Mouse (Mus musculus) frontal cortex, adult 2 months (tissue): ENCODE data around the gene Mymk. TPM values are rescaled to one million over a fixed set of nuclear protein-coding genes. Genes with fewer than 3 reads are reported as not detected.

Experiments
- DNase-seq, 2 experiments: peaks; one replicate each; pipeline ENCODE4 v3.0.0; 2022; ENCODE audit warnings: low spot score in 1 of 2; ENCODE audit errors: extremely low spot score in 1 of 2
- polyA plus RNA-seq: library from polyadenylated mRNA; depleted of rRNA; stranded (reverse); fragments of >200 nt; gene quantifications from 2 replicates; pipeline ENCODE4 v1.2.3, GENCODE M21; 2012; rRNA removed

The Mymk gene
- polyA plus RNA-seq, 1 experiment = 0.74 TPM

GRCm38 (mm10) chr2:27039286-27039685 is 32.7 kb downstream of the Mymk start:
- no peak for DNase-seq

- peak in 1 of 2 experiments; percentile 87 for DNase-seq
These were observed 33.4 kb downstream of the Mymk start for GRCm38 (mm10) chr2:27038596-27038995.

GRCm38 (mm10) chr2:27037008-27037407 is 35.0 kb downstream of the Mymk start:
- no peak for DNase-seq

- DNase-seq = no peak
These were observed 36.0 kb downstream of the Mymk start for GRCm38 (mm10) chr2:27036003-27036402.

GRCm38 (mm10) chr2:27032361-27032760 is 39.6 kb downstream of the Mymk start:
- no peak for DNase-seq

GRCm38 (mm10) chr2:27028437-27029015 is 43.5 kb downstream of the Mymk start:
- no peak for DNase-seq

- peak; percentile 83 to 93 for DNase-seq
These were observed 44.2 kb downstream of the Mymk start, which contains the start of gene Slc2a6 for GRCm38 (mm10) chr2:27027618-27028436. Slc2a6 (minus strand) TSS chr2:27027998.

- no peak for DNase-seq
These were observed 44.9 kb downstream of the Mymk start for GRCm38 (mm10) chr2:27026857-27027617.

GRCm38 (mm10) chr2:27026332-27026731 is 45.6 kb downstream of the Mymk start:
- DNase-seq = no peak

GRCm38 (mm10) chr2:27025545-27025944 is 46.4 kb downstream of the Mymk start:
- DNase-seq = no peak

GRCm38 (mm10) chr2:27024136-27024535 is 47.8 kb downstream of the Mymk start:
- DNase-seq = no peak

- no peak for DNase-seq
These were observed 49.4 kb downstream of the Mymk start for GRCm38 (mm10) chr2:27022612-27023011.

- no peak for DNase-seq
These were observed 50.9 kb downstream of the Mymk start for GRCm38 (mm10) chr2:27021103-27021502.

GRCm38 (mm10) chr2:27019530-27019929 is 52.4 kb downstream of the Mymk start:
- DNase-seq = no peak

GRCm38 (mm10) chr2:27017802-27018201 is 54.2 kb downstream of the Mymk start:
- peak in 1 of 2 experiments; percentile 87 for DNase-seq

Other genes with a start within 250 kb of the Mymk start
- gene Abo, start 207.2 kb downstream of the Mymk start, polyA plus RNA-seq = not detected in 2 replicates
- 20.2 and 20.8 TPM in 2 replicates for gene Surf6, start 169.3 kb downstream of the Mymk start, polyA plus RNA-seq
- 51.7 and 53.9 TPM in 2 replicates for gene Med22, start 161.5 kb downstream of the Mymk start, polyA plus RNA-seq
- 705 and 741 TPM in 2 replicates for gene Rpl7a, start 161.4 kb downstream of the Mymk start, polyA plus RNA-seq
- 54.6 and 58.2 TPM in 2 replicates for gene Surf2, start 155.8 kb downstream of the Mymk start, polyA plus RNA-seq
- gene Surf1, start 155.6 kb downstream of the Mymk start, polyA plus RNA-seq = 128 and 129 TPM in 2 replicates
- gene Surf4, start 138.3 kb downstream of the Mymk start, polyA plus RNA-seq = 55.7 and 60.3 TPM in 2 replicates
- 0.29 and 0.32 TPM in 2 replicates for gene Stkld1, start 138.1 kb downstream of the Mymk start, polyA plus RNA-seq
- gene Rexo4, start 107.8 kb downstream of the Mymk start, polyA plus RNA-seq = 69.6 and 71.2 TPM in 2 replicates
- gene Adamts13, start 98.8 kb downstream of the Mymk start, polyA plus RNA-seq = 3.5 TPM in 2 replicates
- gene Cacfd1, start 62.3 kb downstream of the Mymk start, polyA plus RNA-seq = 63.3 and 64.0 TPM in 2 replicates
- gene Slc2a6, start 44.2 kb downstream of the Mymk start, polyA plus RNA-seq = 35.2 and 39.0 TPM in 2 replicates
- gene Adamtsl2, start 7.2 kb upstream of the Mymk start, polyA plus RNA-seq = 34.9 and 42.6 TPM in 2 replicates
- gene Fam163b, start 70.3 kb upstream of the Mymk start, polyA plus RNA-seq = 213 and 219 TPM in 2 replicates
- 0.40 and 0.50 TPM in 2 replicates for gene Dbh, start 93.1 kb upstream of the Mymk start, polyA plus RNA-seq
- 9.2 and 13.7 TPM in 2 replicates for gene Sardh, start 176.2 kb upstream of the Mymk start, polyA plus RNA-seq